Comparison of ENCODE assay signal across 9 mouse cellular contexts in the genomic region with DNA sequence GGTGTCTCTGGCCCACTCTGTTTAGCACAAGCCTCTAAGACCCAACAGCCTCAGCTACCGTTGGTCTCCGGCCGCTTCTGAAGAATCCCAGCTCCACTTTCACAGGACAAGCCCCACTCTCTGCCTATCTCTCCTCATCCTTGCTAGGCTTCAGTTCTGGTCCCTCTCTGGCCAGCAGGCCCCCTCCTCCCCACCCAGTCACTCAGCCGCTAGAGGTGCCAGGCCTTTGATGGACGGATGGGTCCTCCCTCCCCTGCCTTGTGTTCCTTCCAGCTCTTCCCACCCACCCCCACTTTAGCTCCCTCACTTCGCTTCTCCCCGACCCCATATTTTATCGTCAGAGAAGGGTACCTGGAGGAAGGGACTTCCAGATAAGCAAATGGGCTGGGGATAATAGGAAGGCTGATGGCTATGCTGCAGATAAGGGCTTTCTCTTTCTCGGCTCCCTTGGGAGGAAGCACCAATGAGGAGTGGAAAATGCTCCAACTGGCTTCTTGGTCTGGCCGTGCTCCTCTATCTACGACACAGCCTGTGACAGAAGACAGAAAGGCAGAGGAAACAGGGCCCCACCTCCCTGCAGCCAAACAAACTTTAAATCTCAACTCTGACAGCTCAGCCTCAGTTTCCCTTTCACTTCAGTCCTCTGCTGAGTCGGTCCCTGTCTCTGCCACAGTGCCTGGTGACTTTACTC. TPM values are rescaled to one million over a fixed set of nuclear protein-coding genes. Genes with fewer than 3 reads are reported as not detected.
DNase-seq lines count a peak whose midpoint lies in the region; ATAC-seq and TF ChIP-seq lines count a peak whose summit lies in the region.
"Had no signal": no experiment of that assay in that cellular context is flagged by ENCODE, and none has a peak within 500 bp of the region (broad histone marks: within the 10 kb centered on the region; RNA-seq: fewer than 3 reads in every experiment).

No protein-coding gene starts in this region.

- no peak for TF ChIP-seq EP300 in lung, postnatal 0 days (IDR thresholded peaks at IDR 0.05)

- H3K36me3 ChIP-seq in lung, postnatal 0 days (ENCODE audit: insufficient read depth, low read length), result no peaks in the 10 kb centered on the region
- peaks cover 6% of the 10 kb centered on the region; the same call in 1 of the 2 replicates for H3K36me3 ChIP-seq in heart, embryonic 16.5 days (ENCODE audit: control insufficient read depth, insufficient read depth)
- peaks cover 12% of the 10 kb centered on the region for H3K36me3 ChIP-seq in neural tube, embryonic 13.5 days

- H3K27ac ChIP-seq in lung, postnatal 0 days (ENCODE audit: low read length), result no peak overlapping the region
- H3K27ac ChIP-seq in heart, embryonic 16.5 days (ENCODE audit: low read length), result no peak overlapping the region
- peak overlapping the region; percentile 80 for H3K27ac ChIP-seq in neural tube, embryonic 13.5 days (replicated peaks)

- H3K4me1 ChIP-seq in lung, postnatal 0 days (ENCODE audit: insufficient read depth, low read depth, low read length), result no peaks in the 10 kb centered on the region
- peaks cover 25% of the 10 kb centered on the region for H3K4me1 ChIP-seq in heart, embryonic 16.5 days (ENCODE audit: control insufficient read depth, insufficient read depth, low read length)
- peaks cover 36% of the 10 kb centered on the region for H3K4me1 ChIP-seq in neural tube, embryonic 13.5 days (replicated peaks)

- peak; percentile 25 to 30 for DNase-seq in lung, adult 18-20 months
- DNase-seq in lung, postnatal 0 days (ENCODE audit: low spot score), result no peak
- peak; percentile 51 for DNase-seq in kidney, postnatal 14 days
- DNase-seq in left cerebral cortex, postnatal 4 days, result no peak
- DNase-seq in right cerebral cortex, postnatal 25 days, result no peak

- no peak overlapping the region for H3K9ac ChIP-seq in lung, postnatal 0 days (replicated peaks; ENCODE audit: low read depth)
- no peak overlapping the region for H3K9ac ChIP-seq in heart, embryonic 16.5 days (ENCODE audit: low read length)
- peak overlapping the region; percentile 6; the same call in 1 of the 2 replicates for H3K9ac ChIP-seq in neural tube, embryonic 13.5 days

- intact Hi-C loops in left cerebral cortex, postnatal 4 days (cut with DNase I), result no loop called here

- ATAC-seq in lung, postnatal 0 days, result no peak
- ATAC-seq in heart, embryonic 16.5 days (replicated peaks; ENCODE audit: extremely low read depth, insufficient read depth, low FRiP score), result peak; percentile 14; the same call in 1 of the 2 replicates
- ATAC-seq in neural tube, embryonic 13.5 days (ENCODE audit: low read depth), result peak; percentile 36
- no peak for ATAC-seq in erythroblast, adult 5-6 weeks (replicated peaks; ENCODE audit: low FRiP score, poor library complexity, severe bottlenecking)

- peaks cover 5% of the 10 kb centered on the region; the same call in 1 of the 2 replicates for H3K27me3 ChIP-seq in lung, postnatal 0 days (replicated peaks; ENCODE audit: insufficient read depth, low read length)
- peaks cover 4% of the 10 kb centered on the region for H3K27me3 ChIP-seq in heart, embryonic 16.5 days (ENCODE audit: control insufficient read depth, insufficient read depth, low read length)
- H3K27me3 ChIP-seq in neural tube, embryonic 13.5 days, result peaks cover 4% of the 10 kb centered on the region; the same call in 1 of the 2 replicates

- no peak for TF ChIP-seq CTCF in lung, postnatal 0 days (IDR thresholded peaks at IDR 0.05)

- no peaks in the 10 kb centered on the region for H3K9me3 ChIP-seq in lung, postnatal 0 days (ENCODE audit: low read length)
- no peaks in the 10 kb centered on the region for H3K9me3 ChIP-seq in heart, embryonic 16.5 days (replicated peaks; ENCODE audit: control insufficient read depth, low read length)
- no peaks in the 10 kb centered on the region for H3K9me3 ChIP-seq in neural tube, embryonic 13.5 days

- H3K4me3 ChIP-seq in lung, postnatal 0 days (ENCODE audit: low read depth, low read length), result no peak overlapping the region
- no peak overlapping the region for H3K4me3 ChIP-seq in heart, embryonic 16.5 days (ENCODE audit: low read length)
- H3K4me3 ChIP-seq in neural tube, embryonic 13.5 days, result no peak overlapping the region

- no peak overlapping the region for H3K4me2 ChIP-seq in lung, postnatal 0 days (replicated peaks; ENCODE audit: low read depth, low read length)
- H3K4me2 ChIP-seq in heart, embryonic 16.5 days (ENCODE audit: low read depth, low read length), result peak overlapping the region; percentile 39
- H3K4me2 ChIP-seq in neural tube, embryonic 13.5 days, result 0 out of 2 replicates have a peak overlapping the region, but pooled peaks have one; percentile 1

- WGBS in lung, postnatal 0 days, result 23% methylated on average over 12 of the region's 12 CpGs
- WGBS in heart, embryonic 16.5 days, result 10% methylated on average over 12 of the region's 12 CpGs
- 41% methylated on average over 12 of the region's 12 CpGs for WGBS in neural tube, embryonic 13.5 days

RNA-seq across cellular contexts. Expression of a gene that starts 23.0 kb away (rescaled TPM):
- polyA plus RNA-seq in lung, postnatal 0 days (2015; fragmentation: Nextera tagmentation; extraction: Ambion mirVana), result not detected in 2 replicates
- not detected in 2 replicates for polyA plus RNA-seq in heart, embryonic 16.5 days (2015; fragmentation: Nextera tagmentation; extraction: Ambion mirVana)
- not detected in 2 replicates for polyA plus RNA-seq in neural tube, embryonic 13.5 days (2015; fragmentation: Nextera tagmentation; extraction: Ambion mirVana)
- not detected for total RNA-seq in left cerebral cortex, postnatal 4 days (2021)
- not detected in 2 replicates for total RNA-seq in erythroblast, adult 5-6 weeks (2015; ENCODE audit: low replicate concordance)
- total RNA-seq in erythroblast, adult 5-6 weeks (2017; ENCODE audit: low replicate concordance), result 0.70 TPM in 1 of 2 replicates, not detected in the other
- total RNA-seq: hematopoietic stem cell, adult 5-6 weeks had no signal

RNA-seq across cellular contexts. Expression of a gene that starts 25.0 kb away (rescaled TPM):
- not detected in 2 replicates for polyA plus RNA-seq in lung, postnatal 0 days (2015; fragmentation: Nextera tagmentation; extraction: Ambion mirVana)
- polyA plus RNA-seq in heart, embryonic 16.5 days (2015; fragmentation: Nextera tagmentation; extraction: Ambion mirVana), result 0.27 and 0.35 TPM in 2 replicates
- polyA plus RNA-seq in neural tube, embryonic 13.5 days (2015; fragmentation: Nextera tagmentation; extraction: Ambion mirVana), result 26.2 and 28.9 TPM in 2 replicates
- total RNA-seq in left cerebral cortex, postnatal 4 days (2021), result 10 to 100 TPM; 11.9 to 14.1 TPM
- total RNA-seq in erythroblast, adult 5-6 weeks (2015; ENCODE audit: low replicate concordance), result not detected in 2 replicates
- not detected in 2 replicates for total RNA-seq in erythroblast, adult 5-6 weeks (2017; ENCODE audit: low replicate concordance)
- total RNA-seq: hematopoietic stem cell, adult 5-6 weeks had no signal

RNA-seq across cellular contexts. Expression of a gene that starts 28.5 kb away (rescaled TPM):
- polyA plus RNA-seq in lung, postnatal 0 days (2015; fragmentation: Nextera tagmentation; extraction: Ambion mirVana), result 4.1 and 4.2 TPM in 2 replicates
- polyA plus RNA-seq in heart, embryonic 16.5 days (2015; fragmentation: Nextera tagmentation; extraction: Ambion mirVana), result 14.4 and 18.4 TPM in 2 replicates
- 13.4 and 14.7 TPM in 2 replicates for polyA plus RNA-seq in neural tube, embryonic 13.5 days (2015; fragmentation: Nextera tagmentation; extraction: Ambion mirVana)
- 10 to 100 TPM; 34.1 to 37.6 TPM for total RNA-seq in left cerebral cortex, postnatal 4 days (2021)
- total RNA-seq in erythroblast, adult 5-6 weeks (2015; ENCODE audit: low replicate concordance), result 6.5 and 16.3 TPM in 2 replicates
- 6.7 and 10.6 TPM in 2 replicates for total RNA-seq in erythroblast, adult 5-6 weeks (2017; ENCODE audit: low replicate concordance)

RNA-seq across cellular contexts. Expression of a gene that starts 33.4 kb away (rescaled TPM):
- polyA plus RNA-seq in lung, postnatal 0 days (2015; fragmentation: Nextera tagmentation; extraction: Ambion mirVana), result 0.49 and 0.55 TPM in 2 replicates
- polyA plus RNA-seq in heart, embryonic 16.5 days (2015; fragmentation: Nextera tagmentation; extraction: Ambion mirVana), result 8.1 and 11.2 TPM in 2 replicates
- polyA plus RNA-seq in neural tube, embryonic 13.5 days (2015; fragmentation: Nextera tagmentation; extraction: Ambion mirVana), result 0.40 and 0.62 TPM in 2 replicates
- not detected for total RNA-seq in left cerebral cortex, postnatal 4 days (2021)
- not detected in 2 replicates for total RNA-seq in erythroblast, adult 5-6 weeks (2015; ENCODE audit: low replicate concordance)
- not detected in 2 replicates for total RNA-seq in erythroblast, adult 5-6 weeks (2017; ENCODE audit: low replicate concordance)
- total RNA-seq: hematopoietic stem cell, adult 5-6 weeks had no signal

RNA-seq across cellular contexts. Expression of a gene that starts 34.4 kb away (rescaled TPM):
- polyA plus RNA-seq in lung, postnatal 0 days (2015; fragmentation: Nextera tagmentation; extraction: Ambion mirVana), result 3.4 and 3.6 TPM in 2 replicates
- polyA plus RNA-seq in heart, embryonic 16.5 days (2015; fragmentation: Nextera tagmentation; extraction: Ambion mirVana), result 9.4 and 9.5 TPM in 2 replicates
- polyA plus RNA-seq in neural tube, embryonic 13.5 days (2015; fragmentation: Nextera tagmentation; extraction: Ambion mirVana), result 12.9 and 13.7 TPM in 2 replicates
- total RNA-seq in left cerebral cortex, postnatal 4 days (2021), result 10 to 100 TPM; 17.6 to 23.5 TPM
- total RNA-seq in erythroblast, adult 5-6 weeks (2015; ENCODE audit: low replicate concordance), result 0.42 TPM in 1 of 2 replicates, not detected in the other
- total RNA-seq in erythroblast, adult 5-6 weeks (2017; ENCODE audit: low replicate concordance), result 0.98 TPM in 1 of 2 replicates, not detected in the other

Comparison
In these comparisons a context has a peak if more than half of its experiments do, and no peak if none do; other contexts are left out.
1. DNase-seq: peak in lung, adult 18-20 months (2 of 2) and kidney, postnatal 14 days (single experiment); none in lung, postnatal 0 days (single experiment), left cerebral cortex, postnatal 4 days (single experiment) and right cerebral cortex, postnatal 25 days (single experiment).
2. ATAC-seq: peak in heart, embryonic 16.5 days (single experiment) and neural tube, embryonic 13.5 days (single experiment); none in lung, postnatal 0 days (single experiment) and erythroblast, adult 5-6 weeks (single experiment).
3. RNA of a gene that starts 25.0 kb away (polyA plus RNA-seq): 26.2 to 28.9 TPM in neural tube, embryonic 13.5 days; 0.27 to 0.35 TPM in heart, embryonic 16.5 days and not detected in lung, postnatal 0 days; every median in the first group is over 10 times any median in the second.